Mouse (Mus musculus): ENCODE results near the gene Scml2.
A peak's percentile ranks its signal among the peaks of the same experiment; 100 is the strongest.
"Not testable (repeated sequence)": the region's sequence is repeated elsewhere in the genome, so short reads cannot be mapped to it uniquely, and the experiment has no call there.

The Scml2 gene

DNA sequence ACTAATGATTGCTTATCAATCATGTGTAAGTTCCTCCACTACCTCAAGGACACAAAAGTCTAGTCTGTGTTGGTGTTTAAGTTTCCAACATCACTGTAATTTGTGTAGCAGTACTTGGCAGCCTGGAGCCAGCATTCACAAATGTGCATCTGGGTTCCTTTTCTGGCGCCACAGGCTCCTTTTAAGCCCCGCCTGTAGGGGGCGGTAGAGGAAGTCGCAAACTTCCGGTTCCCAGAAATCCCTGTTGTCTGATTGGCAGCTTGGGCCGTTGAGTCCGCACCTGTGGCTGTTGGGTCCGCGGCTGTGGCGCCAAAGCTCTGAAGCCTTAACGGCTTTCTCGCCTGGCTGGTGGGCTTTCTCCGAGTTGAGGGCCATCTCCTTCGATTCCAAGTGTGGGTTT, at the start of gene Scml2:
Gene Scml2, plus strand, starts transcription at position 301 of the 400 bp plus-strand sequence.
- not testable (repeated sequence) for DNase-seq (ENCODE audit: low spot score)

DNA sequence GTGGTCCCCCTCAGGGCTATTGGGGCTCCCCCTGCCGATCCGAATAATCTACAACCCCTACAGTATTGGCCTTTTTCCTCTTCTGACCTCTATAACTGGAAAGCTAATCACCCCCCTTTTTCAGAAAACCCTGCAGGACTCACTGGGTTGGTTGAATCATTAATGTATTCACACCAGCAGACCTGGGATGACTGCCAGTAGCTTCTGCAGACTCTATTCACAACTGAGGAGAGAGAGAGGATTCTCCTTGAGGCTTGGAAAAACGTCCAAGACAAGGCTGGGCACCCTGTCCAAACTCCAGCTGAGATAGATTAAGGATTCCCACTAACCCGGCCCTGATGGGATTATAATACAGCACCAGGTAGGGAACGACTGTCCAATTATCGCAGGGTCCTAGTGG, 41.4 kb upstream of the Scml2 start:
- DNase-seq (ENCODE audit: low spot score): not testable (repeated sequence)

DNA sequence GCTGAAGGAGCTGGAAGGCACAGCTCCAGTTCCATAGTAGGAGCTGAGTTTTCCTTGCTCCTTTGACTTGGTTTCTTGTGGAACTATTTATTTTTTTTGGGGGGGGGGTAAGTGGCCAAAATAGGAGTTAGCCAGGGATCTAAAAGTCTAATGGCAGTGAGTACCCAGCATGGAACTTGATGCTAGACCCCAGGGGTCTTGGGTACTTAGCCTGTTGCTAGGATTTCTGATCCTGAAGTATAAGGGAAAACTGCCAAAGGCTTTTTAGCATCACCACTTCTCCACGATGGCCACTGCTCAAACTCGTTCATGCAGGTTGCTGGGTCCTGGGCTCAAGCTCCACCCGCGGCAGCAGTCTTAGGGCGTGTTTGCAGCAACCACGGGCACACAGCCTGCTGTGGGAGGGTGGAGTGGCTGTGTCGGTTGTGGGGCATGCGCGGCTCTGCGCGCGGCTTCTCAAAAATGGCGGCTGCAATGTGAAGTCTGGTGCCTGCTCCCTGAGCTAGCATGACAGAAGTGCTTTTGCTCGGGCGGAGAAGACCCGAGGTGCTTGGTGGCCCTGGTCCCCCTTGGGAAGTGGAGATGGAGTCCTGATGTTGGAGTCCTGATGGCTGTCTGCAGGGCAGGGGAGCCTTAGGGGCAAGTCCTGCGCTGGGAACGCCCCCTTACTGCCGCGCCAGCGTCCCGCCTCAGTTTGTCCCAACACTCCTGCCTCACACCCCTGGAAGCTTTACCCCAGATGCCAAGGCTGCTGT, 45.5 kb downstream of the Scml2 start:
- DNase-seq (ENCODE audit: low spot score): peak; percentile 55

DNA sequence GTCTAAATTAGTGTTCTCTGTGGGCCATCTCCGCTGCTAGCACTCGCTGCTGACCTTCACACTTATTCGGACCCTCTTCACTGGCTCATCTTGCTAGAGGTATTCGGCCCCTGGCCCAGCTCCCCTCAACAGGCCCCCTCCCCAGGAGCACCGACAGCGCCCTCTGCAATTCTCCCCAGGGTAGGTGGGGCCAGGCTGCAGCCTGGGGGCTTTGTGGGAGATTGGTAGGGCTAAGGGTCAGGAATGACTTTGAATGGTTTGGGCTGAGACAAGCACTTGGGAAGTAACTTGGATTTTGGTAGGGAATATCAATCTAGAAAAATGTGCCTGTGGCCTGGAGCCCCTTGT, 46.0 kb downstream of the Scml2 start:
- peak; percentile 36 for DNase-seq (ENCODE audit: low spot score)

DNA sequence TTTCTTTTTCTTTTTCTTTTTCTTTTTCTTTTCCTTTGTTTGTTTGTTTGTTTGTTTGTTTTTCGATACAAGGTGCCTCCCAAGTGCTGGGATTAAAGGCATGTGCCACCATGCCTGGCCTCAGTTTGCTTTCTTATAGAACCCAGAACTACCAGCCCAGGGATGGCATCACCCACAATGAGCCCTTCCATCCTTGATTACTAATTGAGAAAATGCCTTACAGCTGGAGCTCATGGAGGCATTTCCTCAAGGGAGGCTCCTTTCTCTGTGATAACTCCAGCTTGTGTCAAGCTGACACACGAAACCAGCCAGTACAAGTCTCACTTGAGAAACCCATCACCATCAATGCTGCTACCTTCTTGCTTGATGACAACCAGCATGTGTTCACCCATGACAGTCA, 170.2 kb downstream of the Scml2 start, which contains the start of gene Gm15262:
Gene Gm15262, plus strand, starts transcription at position 301 of the 400 bp plus-strand sequence.
- not testable (repeated sequence) for DNase-seq (ENCODE audit: low spot score)
